ENCODE assay signal across 21 mouse cellular contexts in the genomic region with DNA sequence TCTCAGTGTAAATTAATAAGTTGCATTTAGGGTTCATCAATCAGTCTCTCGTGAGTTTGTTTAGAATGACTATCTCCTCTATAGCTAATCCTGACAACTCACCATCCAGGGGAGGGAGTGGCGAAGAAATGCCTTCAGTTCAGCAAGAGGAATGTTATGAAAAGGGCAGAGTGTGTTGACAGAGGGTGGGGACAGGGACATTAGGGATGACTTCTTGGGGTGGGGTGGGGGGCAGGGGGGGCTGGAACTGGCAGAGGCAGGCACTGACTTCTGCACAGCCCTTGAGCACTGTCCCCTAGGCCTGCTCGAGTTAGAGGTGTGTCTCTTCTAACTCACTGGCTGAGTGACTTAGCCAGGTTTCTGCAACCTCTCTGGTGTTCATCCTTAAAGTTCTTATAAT.
"Had no signal": no experiment of that assay in that cellular context is flagged by ENCODE, and none has a peak within 500 bp of the region (broad histone marks: within the 10 kb centered on the region; RNA-seq: fewer than 3 reads in every experiment).

No protein-coding gene starts in this region.

- H3K27ac ChIP-seq: limb, embryonic 12.5 days; limb, embryonic 15.5 days; liver, embryonic 12.5 days; liver, embryonic 15.5 days; stomach, embryonic 15.5 days had no signal

- H3K27me3 ChIP-seq: limb, embryonic 12.5 days; limb, embryonic 15.5 days; stomach, embryonic 15.5 days had no signal

- DNase-seq: kidney, adult 9 months; kidney, postnatal 14 days; kidney, postnatal 4 days; left cerebral cortex, postnatal 4 days; lung, adult 2 months; lung, postnatal 14 days; lung, postnatal 4 days; midbrain, embryonic 14.5 days; right cerebral cortex, adult 18-20 months; right cerebral cortex, postnatal 14 days; right cerebral cortex, postnatal 4 days; spleen, adult 18-20 months; thymus, adult 2 months; thymus, postnatal 14 days; thymus, postnatal 4 days had no signal

- H3K9me3 ChIP-seq: limb, embryonic 12.5 days; limb, embryonic 15.5 days; liver, embryonic 12.5 days; liver, embryonic 15.5 days; stomach, embryonic 15.5 days had no signal

- ATAC-seq: liver, embryonic 12.5 days had no signal

- H3K9ac ChIP-seq: limb, embryonic 12.5 days; limb, embryonic 15.5 days; liver, embryonic 12.5 days; liver, embryonic 15.5 days; stomach, embryonic 15.5 days had no signal

- H3K4me2 ChIP-seq: limb, embryonic 12.5 days; limb, embryonic 15.5 days; liver, embryonic 12.5 days; liver, embryonic 15.5 days; midbrain, embryonic 11.5 days; stomach, embryonic 15.5 days had no signal

- H3K4me1 ChIP-seq: limb, embryonic 12.5 days had no signal

- H3K36me3 ChIP-seq: limb, embryonic 12.5 days; limb, embryonic 15.5 days; liver, embryonic 12.5 days; liver, embryonic 15.5 days; stomach, embryonic 15.5 days had no signal

- H3K4me3 ChIP-seq: limb, embryonic 12.5 days; limb, embryonic 15.5 days; liver, embryonic 12.5 days; liver, embryonic 15.5 days; stomach, embryonic 15.5 days had no signal
